Mouse (Mus musculus): ENCODE results near the gene Sh2d2a. TPM values are rescaled to one million over a fixed set of nuclear protein-coding genes. Genes with fewer than 3 reads are reported as not detected.
"Not testable (repeated sequence)": the region's sequence is repeated elsewhere in the genome, so short reads cannot be mapped to it uniquely, and the experiment has no call there.

Sh2d2a gene
- total RNA-seq, 2 experiments from 2014 or later: 0.08 TPM; not detected in 1

GRCm38 (mm10) chr3:87854795-87855568 is 8.4 kb downstream of the Sh2d2a start:
- no peak for DNase-seq (ENCODE audit: low spot score)
- intact Hi-C loops (cut with DNase I): no loop called here

GRCm38 (mm10) chr3:87855936-87856335 is 9.4 kb downstream of the Sh2d2a start:
- intact Hi-C loops (cut with DNase I): no loop called here
- no peak for DNase-seq (ENCODE audit: low spot score)

- intact Hi-C loops (cut with DNase I): no loop called here
- no peak for DNase-seq (ENCODE audit: low spot score)
These were observed 11.1 kb downstream of the Sh2d2a start for GRCm38 (mm10) chr3:87857666-87858065.

- peak; percentile 35 for DNase-seq (ENCODE audit: low spot score)
- intact Hi-C loops (cut with DNase I): loop anchor here (1.0 kb wide), 1 partner anchor 65 kb away; the partner anchor contains the start of gene Ntrk1
These were observed 13.3 kb downstream of the Sh2d2a start for GRCm38 (mm10) chr3:87859813-87860212.

GRCm38 (mm10) chr3:87864111-87864510 is 17.6 kb downstream of the Sh2d2a start:
- DNase-seq (ENCODE audit: low spot score); intact Hi-C loops (cut with DNase I): not testable (repeated sequence)

GRCm38 (mm10) chr3:87877730-87878129 is 31.2 kb downstream of the Sh2d2a start:
- intact Hi-C loops (cut with DNase I): no loop called here
- no peak for DNase-seq (ENCODE audit: low spot score)

GRCm38 (mm10) chr3:87884291-87884690 is 37.7 kb downstream of the Sh2d2a start:
- DNase-seq (ENCODE audit: low spot score): no peak
- intact Hi-C loops (cut with DNase I): no loop called here

- no peak for DNase-seq (ENCODE audit: low spot score)
- intact Hi-C loops (cut with DNase I): no loop called here
These were observed 38.2 kb downstream of the Sh2d2a start for GRCm38 (mm10) chr3:87884708-87885251.

GRCm38 (mm10) chr3:87885281-87886003 is 38.9 kb downstream of the Sh2d2a start, which contains the start of gene Prcc:
Prcc (minus strand) TSS chr3:87885608.
- peak; percentile 92 for DNase-seq (ENCODE audit: low spot score)
- intact Hi-C loops (cut with DNase I): loop anchor here (1.0 kb wide), 2 partner anchors 21 to 33 kb away; partner anchors contain the start of gene Hdgf

- DNase-seq (ENCODE audit: low spot score): no peak
- intact Hi-C loops (cut with DNase I): loop anchor here (1.0 kb wide), 2 partner anchors 20 to 32 kb away; partner anchors contain the start of gene Hdgf
These were observed 39.4 kb downstream of the Sh2d2a start for GRCm38 (mm10) chr3:87886004-87886365.

GRCm38 (mm10) chr3:87886416-87886815 is 39.9 kb downstream of the Sh2d2a start:
- intact Hi-C loops (cut with DNase I): loop anchor here (1.0 kb wide), 2 partner anchors 20 to 32 kb away; partner anchors contain the start of gene Hdgf
- DNase-seq (ENCODE audit: low spot score): no peak

GRCm38 (mm10) chr3:87887400-87887799 is 40.8 kb downstream of the Sh2d2a start:
- DNase-seq (ENCODE audit: low spot score); intact Hi-C loops (cut with DNase I): not testable (repeated sequence)

GRCm38 (mm10) chr3:87891481-87891880 is 44.9 kb downstream of the Sh2d2a start:
- DNase-seq (ENCODE audit: low spot score): no peak
- intact Hi-C loops (cut with DNase I): no loop called here

GRCm38 (mm10) chr3:87893367-87893905 is 46.9 kb downstream of the Sh2d2a start:
- intact Hi-C loops (cut with DNase I): no loop called here
- DNase-seq (ENCODE audit: low spot score): no peak

- intact Hi-C loops (cut with DNase I): no loop called here
These were observed 52.7 kb downstream of the Sh2d2a start for GRCm38 (mm10) chr3:87899266-87899665.

GRCm38 (mm10) chr3:87899776-87900175 is 53.2 kb downstream of the Sh2d2a start:
- intact Hi-C loops (cut with DNase I): no loop called here

More at GRCm38 (mm10) chr3:87899266-87899665, 52.7 kb downstream of the Sh2d2a start:
- no peak for DNase-seq (ENCODE audit: low spot score)

GRCm38 (mm10) chr3:87901036-87901624 is 54.6 kb downstream of the Sh2d2a start:
- intact Hi-C loops (cut with DNase I): no loop called here
- no peak for DNase-seq (ENCODE audit: low spot score)

More at GRCm38 (mm10) chr3:87899776-87900175, 53.2 kb downstream of the Sh2d2a start:
- no peak for DNase-seq (ENCODE audit: low spot score)

GRCm38 (mm10) chr3:87901959-87902358 is 55.4 kb downstream of the Sh2d2a start:
- DNase-seq (ENCODE audit: low spot score); intact Hi-C loops (cut with DNase I): not testable (repeated sequence)

GRCm38 (mm10) chr3:87903821-87904220 is 57.3 kb downstream of the Sh2d2a start:
- intact Hi-C loops (cut with DNase I): no loop called here

More at GRCm38 (mm10) chr3:87903821-87904220, 57.3 kb downstream of the Sh2d2a start:
- no peak for DNase-seq (ENCODE audit: low spot score)
